Comparison of ENCODE assay signal across 8 mouse cellular contexts in the genomic region with DNA sequence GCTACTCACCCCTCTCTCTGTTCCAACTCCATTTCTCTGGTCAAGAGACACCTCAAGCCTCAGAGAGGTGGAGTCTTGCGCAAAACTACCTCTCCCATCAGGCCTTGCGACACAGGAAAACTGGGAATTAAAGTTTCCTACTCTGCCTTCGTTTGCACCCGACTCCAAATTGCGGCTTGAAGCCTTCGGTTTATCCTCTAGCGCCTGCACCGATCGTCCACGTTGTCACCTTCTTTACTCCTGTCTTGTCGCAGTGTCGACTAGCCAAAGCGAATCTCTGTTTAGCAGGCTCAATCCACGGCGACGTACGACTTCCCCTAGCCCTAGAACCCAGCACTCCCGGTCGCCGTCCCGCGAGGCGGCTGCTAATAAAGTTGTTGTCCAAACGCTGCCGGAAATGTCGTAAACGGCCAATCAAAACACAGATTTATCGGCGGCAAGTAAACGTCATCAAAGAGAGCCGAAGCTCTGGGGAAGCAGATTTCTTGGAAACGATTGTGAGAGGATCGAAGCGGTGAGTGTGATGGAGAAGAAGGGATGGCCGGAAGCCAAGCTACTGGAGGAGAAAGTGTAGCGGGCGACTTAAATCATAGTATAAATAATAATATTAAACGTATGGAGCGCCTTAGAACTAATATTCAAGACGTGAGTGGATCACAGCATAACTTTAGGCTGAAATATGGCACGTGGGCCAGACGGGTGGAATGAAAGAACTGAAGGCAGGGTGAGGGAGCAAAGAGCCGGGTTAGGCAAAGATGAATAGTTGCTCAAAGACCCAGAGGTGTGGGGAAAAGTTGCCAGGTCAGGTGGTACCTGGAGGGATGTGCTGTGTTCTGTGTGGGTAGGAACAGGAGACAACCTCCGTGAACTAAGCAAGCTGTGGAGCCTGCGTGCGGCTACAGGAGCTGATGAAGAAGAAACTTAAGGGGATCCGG. TPM values are rescaled to one million over a fixed set of nuclear protein-coding genes. Genes with fewer than 3 reads are reported as not detected.
A peak's percentile ranks its signal among the peaks of the same experiment; 100 is the strongest.
DNase-seq lines count a peak whose midpoint lies in the region; ATAC-seq and TF ChIP-seq lines count a peak whose summit lies in the region.

A gene (minus strand): TSS at position 387 of the 935 bp plus-strand sequence.
A gene (plus strand): TSS at position 443 of the 935 bp plus-strand sequence.

- peak within 1 kb of the TSS; percentile 53 for H3K9ac ChIP-seq in heart, embryonic 15.5 days
- peak within 1 kb of the TSS; percentile 82 for H3K9ac ChIP-seq in liver, embryonic 14.5 days (replicated peaks)
- H3K9ac ChIP-seq in neural tube, embryonic 11.5 days (ENCODE audit: low read length) = peak within 1 kb of the TSS; percentile 79
- peak within 1 kb of the TSS; percentile 66 for H3K9ac ChIP-seq in stomach, postnatal 0 days (ENCODE audit: low read length)

- H3K36me3 ChIP-seq in heart, embryonic 15.5 days = peaks cover 9% of the 10 kb centered on the region; the same call in 1 of the 2 replicates
- H3K36me3 ChIP-seq in liver, embryonic 14.5 days (replicated peaks; ENCODE audit: control insufficient read depth, insufficient read depth, low read depth) = peaks cover 18% of the 10 kb centered on the region
- peaks cover 3% of the 10 kb centered on the region; the same call in 1 of the 2 replicates for H3K36me3 ChIP-seq in neural tube, embryonic 11.5 days (ENCODE audit: control insufficient read depth, insufficient read depth, low read length)
- peaks cover 2% of the 10 kb centered on the region; the same call in 1 of the 2 replicates for H3K36me3 ChIP-seq in stomach, postnatal 0 days (ENCODE audit: control insufficient read depth, insufficient read depth, low read length)

- WGBS in heart, embryonic 15.5 days = under 1% methylated on average over 47 of the region's 47 CpGs
- under 1% methylated on average over 47 of the region's 47 CpGs for WGBS in liver, embryonic 14.5 days (ENCODE audit: insufficient replicate concordance)
- WGBS in neural tube, embryonic 11.5 days = under 1% methylated on average over 47 of the region's 47 CpGs
- WGBS in stomach, postnatal 0 days = 1% methylated on average over 47 of the region's 47 CpGs

- peak within 1 kb of the TSS; percentile 82 for H3K27ac ChIP-seq in heart, embryonic 15.5 days
- peak within 1 kb of the TSS; percentile 80 for H3K27ac ChIP-seq in liver, embryonic 14.5 days
- H3K27ac ChIP-seq in neural tube, embryonic 11.5 days (ENCODE audit: low read depth, low read length) = no peak within 1 kb of the TSS
- H3K27ac ChIP-seq in stomach, postnatal 0 days (replicated peaks) = peak within 1 kb of the TSS; percentile 91

- ATAC-seq in CD4-positive, CD25-positive, alpha-beta regulatory T cell, adult 4 months = peak; percentile 93
- ATAC-seq in heart, embryonic 15.5 days (replicated peaks; ENCODE audit: insufficient number of reproducible peaks, insufficient read depth, low FRiP score, low read depth) = peak; percentile 83
- ATAC-seq in liver, embryonic 14.5 days (ENCODE audit: insufficient read depth) = peak; percentile 90
- ATAC-seq in neural tube, embryonic 11.5 days (ENCODE audit: insufficient read depth, low FRiP score, low TSS enrichment) = peak; percentile 85
- ATAC-seq in stomach, postnatal 0 days (ENCODE audit: low FRiP score, low TSS enrichment) = peak; percentile 91

- H3K27me3 ChIP-seq in heart, embryonic 15.5 days = no peaks in the 10 kb centered on the region
- no peaks in the 10 kb centered on the region for H3K27me3 ChIP-seq in liver, embryonic 14.5 days (ENCODE audit: control insufficient read depth, insufficient read depth, low read length)
- no peaks in the 10 kb centered on the region for H3K27me3 ChIP-seq in neural tube, embryonic 11.5 days (ENCODE audit: control insufficient read depth, insufficient read depth, low read length)
- H3K27me3 ChIP-seq in stomach, postnatal 0 days (ENCODE audit: control insufficient read depth, insufficient read depth, low read length) = no peaks in the 10 kb centered on the region

- TF ChIP-seq CTCF in liver, embryonic 14.5 days (IDR thresholded peaks at IDR 0.05; ENCODE audit: low read depth) = no peak
- no peak for TF ChIP-seq CTCF in stomach, postnatal 0 days (IDR thresholded peaks at IDR 0.05; ENCODE audit: low read depth)

- TF ChIP-seq EP300 in liver, embryonic 14.5 days (IDR thresholded peaks at IDR 0.05; ENCODE audit: low read depth) = peak; percentile 39; the same call in 1 of the 2 replicates
- no peak for TF ChIP-seq EP300 in stomach, postnatal 0 days (optimal IDR thresholded peaks at IDR 0.05)

- H3K9me3 ChIP-seq in heart, embryonic 15.5 days (replicated peaks) = no peaks in the 10 kb centered on the region
- H3K9me3 ChIP-seq in liver, embryonic 14.5 days (ENCODE audit: control insufficient read depth, low read length) = no peaks in the 10 kb centered on the region
- H3K9me3 ChIP-seq in neural tube, embryonic 11.5 days (ENCODE audit: control insufficient read depth, low read length) = no peaks in the 10 kb centered on the region
- H3K9me3 ChIP-seq in stomach, postnatal 0 days (ENCODE audit: control insufficient read depth, low read length) = no peaks in the 10 kb centered on the region

- peak within 1 kb of the TSS; percentile 61 for H3K4me3 ChIP-seq in heart, embryonic 15.5 days
- H3K4me3 ChIP-seq in liver, embryonic 14.5 days (ENCODE audit: insufficient read depth in 1 of 2, low read depth in 2 of 2, low read length in 2 of 2) = peak within 1 kb of the TSS; percentile 88 to 97
- H3K4me3 ChIP-seq in neural tube, embryonic 11.5 days (ENCODE audit: low read depth, low read length) = peak within 1 kb of the TSS; percentile 57
- peak within 1 kb of the TSS; percentile 56 for H3K4me3 ChIP-seq in stomach, postnatal 0 days (ENCODE audit: low read depth, low read length)

- peaks cover 21% of the 10 kb centered on the region for H3K4me1 ChIP-seq in heart, embryonic 15.5 days (replicated peaks)
- peaks cover 7 to 14% of the 10 kb centered on the region in 2 experiments; a peak in 2 of 4 replicates for H3K4me1 ChIP-seq in liver, embryonic 14.5 days (replicated peaks; ENCODE audit: control insufficient read depth in 2 of 2, insufficient read depth in 2 of 2, low read length in 1 of 2)
- H3K4me1 ChIP-seq in neural tube, embryonic 11.5 days (ENCODE audit: control insufficient read depth, insufficient read depth, low read length) = peaks cover 10% of the 10 kb centered on the region
- H3K4me1 ChIP-seq in stomach, postnatal 0 days (replicated peaks; ENCODE audit: control insufficient read depth, insufficient read depth) = peaks cover 8% of the 10 kb centered on the region

- H3K4me2 ChIP-seq in heart, embryonic 15.5 days = peak within 1 kb of the TSS; percentile 77
- H3K4me2 ChIP-seq in liver, embryonic 14.5 days (ENCODE audit: low read depth) = peak within 1 kb of the TSS; percentile 95
- peak within 1 kb of the TSS; percentile 92 for H3K4me2 ChIP-seq in neural tube, embryonic 11.5 days (ENCODE audit: low read depth)
- peak within 1 kb of the TSS; percentile 92 for H3K4me2 ChIP-seq in stomach, postnatal 0 days (replicated peaks; ENCODE audit: low read depth)

- DNase-seq in c-Kit-negative CD71-positive TER-119-positive erythroid progenitor cells, embryonic 14.5 days (ENCODE audit: low read depth, low spot score) = peak; percentile 95
- DNase-seq in fibroblast of lung, adult 2 months (ENCODE audit: low read depth) = peak; percentile 94
- DNase-seq in kidney, postnatal 25 days = peak; percentile 92 to 95
- peak; percentile 93 to 97 (median 95) for DNase-seq in liver, embryonic 14.5 days (ENCODE audit: low read depth in 3 of 3, low spot score in 3 of 3)
- peak; percentile 91 for DNase-seq in neural tube, embryonic 11.5 days (ENCODE audit: low spot score)
- DNase-seq in stomach, postnatal 0 days (ENCODE audit: low spot score) = peak; percentile 91

RNA-seq across cellular contexts. Expression of the first gene that starts in this region (rescaled TPM):
- polyA plus RNA-seq in CD4-positive, CD25-positive, alpha-beta regulatory T cell, adult 4 months (2017; shearing (Covaris generic)) = 10 to 100 TPM; 16.0 to 21.3 TPM
- polyA plus RNA-seq in heart, embryonic 15.5 days (2015; fragmentation: Nextera tagmentation; extraction: Ambion mirVana) = 14.2 and 18.6 TPM in 2 replicates
- 6.4 and 10.7 TPM in 2 replicates for polyA plus RNA-seq in liver, embryonic 14.5 days (2012; rRNA removed)
- 7.7 and 8.0 TPM in 2 replicates for polyA plus RNA-seq in liver, embryonic 14.5 days (2014; fragmentation: Nextera tagmentation; extraction: Ambion mirVana)
- 35.7 and 36.7 TPM in 2 replicates for polyA plus RNA-seq in neural tube, embryonic 11.5 days (2014; fragmentation: Nextera tagmentation; extraction: Ambion mirVana)
- polyA plus RNA-seq in stomach, postnatal 0 days (2015; fragmentation: Nextera tagmentation; extraction: Ambion mirVana) = 14.6 and 17.7 TPM in 2 replicates

RNA-seq across cellular contexts. Expression of the second gene that starts in this region (rescaled TPM):
- polyA plus RNA-seq in CD4-positive, CD25-positive, alpha-beta regulatory T cell, adult 4 months (2017; shearing (Covaris generic)) = 100 to 1,000 TPM in 1 of 2 experiments, 10 to 100 TPM in 1; 95.1 to 114 TPM
- 50.2 and 64.3 TPM in 2 replicates for polyA plus RNA-seq in heart, embryonic 15.5 days (2015; fragmentation: Nextera tagmentation; extraction: Ambion mirVana)
- 19.9 and 28.4 TPM in 2 replicates for polyA plus RNA-seq in liver, embryonic 14.5 days (2012; rRNA removed)
- 46.4 and 48.3 TPM in 2 replicates for polyA plus RNA-seq in liver, embryonic 14.5 days (2014; fragmentation: Nextera tagmentation; extraction: Ambion mirVana)
- polyA plus RNA-seq in neural tube, embryonic 11.5 days (2014; fragmentation: Nextera tagmentation; extraction: Ambion mirVana) = 141 and 147 TPM in 2 replicates
- polyA plus RNA-seq in stomach, postnatal 0 days (2015; fragmentation: Nextera tagmentation; extraction: Ambion mirVana) = 40.3 and 43.6 TPM in 2 replicates
